Mouse (Mus musculus): ENCODE data around the gene Mvd. TPM values are rescaled to one million over a fixed set of nuclear protein-coding genes. Genes with fewer than 3 reads are reported as not detected.

Mvd gene
- polyA plus RNA-seq, 1 experiment from 2014 or later: 40.3 TPM

DNA sequence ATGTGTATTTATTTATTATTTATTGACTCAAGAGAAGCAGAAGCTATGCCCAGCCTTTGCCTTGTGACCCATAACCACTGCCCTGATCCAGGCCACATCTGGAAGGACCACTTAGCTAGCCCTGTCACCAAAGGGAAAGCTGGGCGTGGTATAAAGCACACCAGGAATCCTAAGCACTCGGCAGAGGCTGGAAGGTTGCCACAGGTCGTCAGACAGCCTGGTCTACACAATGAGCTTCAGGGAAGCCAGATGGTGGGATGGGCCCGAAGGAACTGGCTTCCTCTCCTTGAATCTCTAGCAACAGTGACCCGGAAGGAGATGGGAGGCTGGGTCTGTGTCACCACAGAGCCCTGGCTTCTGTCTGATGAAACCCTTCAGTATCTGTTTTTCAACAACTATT lies 19.6 kb downstream of the Mvd start:
- 40% methylated on average over 5 of the region's 5 CpGs for WGBS
- Histone ChIP-seq H3K9me3 (replicated peaks; ENCODE audit: control insufficient read depth, low read length) (no peaks in the 10 kb centered on the region), H3K9ac (ENCODE audit: low read length) (no peak overlapping the region), H3K4me2 (ENCODE audit: low read depth, low read length) (no peak overlapping the region), H3K4me1 (ENCODE audit: control insufficient read depth, insufficient read depth, low read length) (0 out of 2 replicates have a peak, but pooled peaks cover 4% of the 10 kb centered on the region), H3K27me3 (ENCODE audit: control insufficient read depth, insufficient read depth, low read length) (no peaks in the 10 kb centered on the region), H3K27ac (ENCODE audit: low read length) (no peak overlapping the region), H3K4me3 (replicated peaks; ENCODE audit: low read length) (no peak overlapping the region), H3K36me3 (ENCODE audit: control insufficient read depth, insufficient read depth, low read length) (no peaks in the 10 kb centered on the region)
- ATAC-seq (ENCODE audit: insufficient read depth, low FRiP score): no peak

DNA sequence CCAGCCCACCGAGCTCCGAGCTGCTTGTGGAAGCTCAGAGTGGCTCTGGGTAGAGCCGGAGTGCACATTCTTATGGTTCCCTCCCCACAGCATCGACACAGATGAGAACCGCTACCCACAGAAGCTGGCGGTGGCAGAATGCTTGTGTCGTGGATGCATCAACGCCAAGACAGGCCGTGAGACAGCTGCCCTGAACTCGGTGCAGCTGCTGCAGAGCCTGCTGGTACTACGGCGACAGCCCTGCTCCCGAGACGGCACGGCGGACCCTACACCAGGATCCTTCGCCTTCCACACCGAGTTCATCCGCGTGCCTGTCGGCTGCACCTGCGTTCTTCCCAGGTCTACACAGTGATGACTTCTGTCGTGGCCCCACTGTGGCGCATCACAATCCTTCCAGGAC lies 20.0 kb downstream of the Mvd start:
- no peaks in the 10 kb centered on the region for H3K36me3 ChIP-seq (ENCODE audit: control insufficient read depth, insufficient read depth, low read length)
- no peaks in the 10 kb centered on the region for H3K9me3 ChIP-seq (replicated peaks; ENCODE audit: control insufficient read depth, low read length)
- H3K4me2 ChIP-seq (ENCODE audit: low read depth, low read length): no peak overlapping the region

GRCm38 (mm10) chr8:122421376-122422070 lies 21.7 kb downstream of the Mvd start, which contains the start of gene Il17c:
TSS of gene Il17c (plus strand) at chr8:122422020.
- Histone ChIP-seq H3K9me3 (replicated peaks; ENCODE audit: control insufficient read depth, low read length) (no peaks in the 10 kb centered on the region), H3K4me3 (replicated peaks; ENCODE audit: low read length) (no peak within 1 kb of the TSS), H3K36me3 (ENCODE audit: control insufficient read depth, insufficient read depth, low read length) (no peaks in the 10 kb centered on the region), H3K4me1 (ENCODE audit: control insufficient read depth, insufficient read depth, low read length) (0 out of 2 replicates have a peak, but pooled peaks cover 4% of the 10 kb centered on the region), H3K4me2 (ENCODE audit: low read depth, low read length) (no peak within 1 kb of the TSS), H3K9ac (ENCODE audit: low read length) (no peak within 1 kb of the TSS), H3K27ac (ENCODE audit: low read length) (peak within 1 kb of the TSS; percentile 34; the same call in 1 of the 2 replicates), H3K27me3 (ENCODE audit: control insufficient read depth, insufficient read depth, low read length) (no peaks in the 10 kb centered on the region)
- WGBS: 60% methylated on average over 14 of the region's 14 CpGs
- peak; percentile 82 for ATAC-seq (ENCODE audit: insufficient read depth, low FRiP score)

More for the DNA sequence above, 20.0 kb downstream of the Mvd start:
- H3K27me3 ChIP-seq (ENCODE audit: control insufficient read depth, insufficient read depth, low read length): no peaks in the 10 kb centered on the region
- no peak overlapping the region for H3K4me3 ChIP-seq (replicated peaks; ENCODE audit: low read length)
- whole genome bisulfite sequencing: 85% methylated on average over 24 of the region's 24 CpGs
- ATAC-seq (ENCODE audit: insufficient read depth, low FRiP score): no peak
- no peak overlapping the region for H3K27ac ChIP-seq (ENCODE audit: low read length)
- H3K4me1 ChIP-seq (ENCODE audit: control insufficient read depth, insufficient read depth, low read length): 0 out of 2 replicates have a peak, but pooled peaks cover 4% of the 10 kb centered on the region
- H3K9ac ChIP-seq (ENCODE audit: low read length): no peak overlapping the region

DNA sequence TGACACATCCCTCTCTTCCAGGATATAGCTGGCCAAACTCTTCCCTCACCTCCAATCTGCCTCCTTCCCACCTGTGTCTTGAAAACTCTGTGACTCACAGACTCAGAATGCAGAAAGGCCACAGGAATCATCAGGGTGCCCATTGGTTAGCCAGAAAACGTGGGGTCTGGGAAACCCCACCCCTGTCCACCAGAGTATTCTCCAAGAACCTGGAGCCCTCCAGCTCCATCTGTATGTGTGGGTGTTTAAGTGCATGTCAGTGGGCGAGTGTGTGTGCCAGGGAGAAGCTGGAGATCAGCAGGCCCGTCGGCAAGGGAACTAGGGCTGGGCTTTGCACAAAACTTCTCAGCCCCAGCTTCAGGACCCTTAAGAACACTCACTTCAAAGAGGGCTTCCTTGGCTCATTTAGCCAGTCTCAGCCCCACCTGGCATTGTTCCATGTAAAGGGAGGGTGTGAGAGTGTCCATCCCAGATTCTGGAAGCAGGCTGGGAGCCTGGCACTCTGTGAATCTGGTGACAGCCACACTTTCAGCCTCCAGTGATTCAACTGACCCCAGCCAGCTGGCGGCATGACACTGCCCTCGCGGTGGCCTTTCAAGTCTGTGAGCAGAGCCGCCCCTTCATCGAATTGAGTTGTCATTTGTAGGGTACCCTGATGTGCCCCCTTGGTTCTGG lies 23.2 kb downstream of the Mvd start:
- 65% methylated on average over 9 of the region's 9 CpGs for WGBS
- no peak for ATAC-seq (ENCODE audit: insufficient read depth, low FRiP score)
- Histone ChIP-seq H3K36me3 (ENCODE audit: control insufficient read depth, insufficient read depth, low read length) (peaks cover 6% of the 10 kb centered on the region; the same call in 1 of the 2 replicates), H3K9ac (ENCODE audit: low read length) (no peak overlapping the region), H3K27me3 (ENCODE audit: control insufficient read depth, insufficient read depth, low read length) (no peaks in the 10 kb centered on the region), H3K27ac (ENCODE audit: low read length) (no peak overlapping the region), H3K4me2 (ENCODE audit: low read depth, low read length) (no peak overlapping the region), H3K4me1 (ENCODE audit: control insufficient read depth, insufficient read depth, low read length) (0 out of 2 replicates have a peak, but pooled peaks cover 4% of the 10 kb centered on the region), H3K4me3 (replicated peaks; ENCODE audit: low read length) (no peak overlapping the region), H3K9me3 (replicated peaks; ENCODE audit: control insufficient read depth, low read length) (no peaks in the 10 kb centered on the region)

DNA sequence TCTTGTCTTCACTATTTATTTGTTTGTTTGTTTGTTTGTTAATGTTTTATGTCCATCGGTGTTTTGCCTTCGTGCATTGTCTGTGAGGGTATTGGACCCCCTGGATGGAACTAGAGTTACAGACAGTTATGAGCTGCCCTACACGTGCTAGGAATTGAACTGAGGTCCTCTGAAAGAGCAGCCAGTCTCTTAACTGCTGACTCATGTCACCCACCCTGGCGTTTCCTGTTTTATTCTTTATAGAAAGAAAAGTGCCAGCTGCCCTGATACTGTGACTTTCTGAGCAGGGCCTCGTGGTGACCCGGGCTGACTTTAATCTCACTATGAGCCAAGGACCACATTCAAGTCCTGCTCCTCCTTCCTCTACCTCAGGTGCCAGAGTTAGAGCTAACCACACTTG lies 27.7 kb downstream of the Mvd start:
- Histone ChIP-seq H3K4me3 (replicated peaks; ENCODE audit: low read length) (no peak overlapping the region), H3K9ac (ENCODE audit: low read length) (no peak overlapping the region), H3K27me3 (ENCODE audit: control insufficient read depth, insufficient read depth, low read length) (no peaks in the 10 kb centered on the region), H3K36me3 (ENCODE audit: control insufficient read depth, insufficient read depth, low read length) (peaks cover 29% of the 10 kb centered on the region), H3K9me3 (replicated peaks; ENCODE audit: control insufficient read depth, low read length) (no peaks in the 10 kb centered on the region), H3K4me1 (ENCODE audit: control insufficient read depth, insufficient read depth, low read length) (no peaks in the 10 kb centered on the region), H3K27ac (ENCODE audit: low read length) (no peak overlapping the region), H3K4me2 (ENCODE audit: low read depth, low read length) (no peak overlapping the region)
- no peak for ATAC-seq (ENCODE audit: insufficient read depth, low FRiP score)
- WGBS: 82% methylated on average over 6 of the region's 6 CpGs

DNA sequence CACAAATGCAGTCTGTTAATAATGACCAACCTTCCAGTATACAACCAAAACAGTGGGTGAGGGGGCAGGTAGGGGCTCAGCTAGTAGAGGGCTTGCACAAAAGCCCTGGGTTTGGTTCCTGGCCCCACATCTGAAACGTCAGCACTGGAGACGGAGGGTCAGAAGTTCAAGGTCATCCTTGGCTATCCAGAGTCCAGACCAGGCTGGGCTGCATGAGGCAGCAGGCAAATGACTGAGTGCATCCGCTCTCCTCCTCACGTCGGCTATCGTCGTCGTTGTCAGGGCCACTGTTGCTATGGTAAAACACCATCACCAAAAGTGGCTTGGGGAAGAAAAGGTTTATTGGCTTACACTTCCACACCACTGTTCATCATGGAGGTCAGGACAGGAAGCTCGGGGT lies 28.9 kb downstream of the Mvd start:
- Histone ChIP-seq H3K36me3 (ENCODE audit: control insufficient read depth, insufficient read depth, low read length) (peaks cover 40% of the 10 kb centered on the region), H3K9me3 (replicated peaks; ENCODE audit: control insufficient read depth, low read length) (no peaks in the 10 kb centered on the region), H3K27me3 (ENCODE audit: control insufficient read depth, insufficient read depth, low read length) (no peaks in the 10 kb centered on the region), H3K27ac (ENCODE audit: low read length) (no peak overlapping the region), H3K4me2 (ENCODE audit: low read depth, low read length) (no peak overlapping the region), H3K4me1 (ENCODE audit: control insufficient read depth, insufficient read depth, low read length) (no peaks in the 10 kb centered on the region), H3K4me3 (replicated peaks; ENCODE audit: low read length) (no peak overlapping the region), H3K9ac (ENCODE audit: low read length) (no peak overlapping the region)
- no peak for ATAC-seq (ENCODE audit: insufficient read depth, low FRiP score)
- WGBS: 83% methylated on average over 9 of the region's 9 CpGs

DNA sequence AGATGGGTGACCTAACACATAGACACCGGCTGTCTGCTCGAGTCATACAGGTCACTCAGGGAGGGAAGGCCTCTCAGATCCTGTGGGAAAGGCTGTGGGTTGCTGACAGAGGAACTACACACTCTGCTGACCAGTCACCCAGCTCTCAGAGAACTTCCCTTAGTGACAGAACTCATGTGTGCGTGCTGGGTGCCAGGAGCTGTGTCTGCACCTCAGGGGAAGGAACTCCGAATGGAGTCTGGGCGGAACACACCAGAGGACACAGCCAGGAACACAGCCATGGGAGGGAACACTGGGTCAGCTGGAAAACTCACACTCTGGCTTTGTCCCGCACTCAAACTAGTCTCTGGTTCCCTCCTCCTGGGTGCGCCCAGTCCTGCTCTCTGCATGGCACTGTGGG lies 35.5 kb downstream of the Mvd start:
- H3K4me2 ChIP-seq (ENCODE audit: low read depth, low read length): no peak overlapping the region
- H3K4me1 ChIP-seq (ENCODE audit: control insufficient read depth, insufficient read depth, low read length): no peaks in the 10 kb centered on the region
- H3K27me3 ChIP-seq (ENCODE audit: control insufficient read depth, insufficient read depth, low read length): no peaks in the 10 kb centered on the region
- H3K9me3 ChIP-seq (replicated peaks; ENCODE audit: control insufficient read depth, low read length): no peaks in the 10 kb centered on the region
- no peak overlapping the region for H3K9ac ChIP-seq (ENCODE audit: low read length)
- no peak for ATAC-seq (ENCODE audit: insufficient read depth, low FRiP score)
- whole genome bisulfite sequencing: 90% methylated on average over 7 of the region's 7 CpGs
- H3K4me3 ChIP-seq (replicated peaks; ENCODE audit: low read length): no peak overlapping the region
- no peak overlapping the region for H3K27ac ChIP-seq (ENCODE audit: low read length)
- peaks cover 31% of the 10 kb centered on the region for H3K36me3 ChIP-seq (ENCODE audit: control insufficient read depth, insufficient read depth, low read length)

DNA sequence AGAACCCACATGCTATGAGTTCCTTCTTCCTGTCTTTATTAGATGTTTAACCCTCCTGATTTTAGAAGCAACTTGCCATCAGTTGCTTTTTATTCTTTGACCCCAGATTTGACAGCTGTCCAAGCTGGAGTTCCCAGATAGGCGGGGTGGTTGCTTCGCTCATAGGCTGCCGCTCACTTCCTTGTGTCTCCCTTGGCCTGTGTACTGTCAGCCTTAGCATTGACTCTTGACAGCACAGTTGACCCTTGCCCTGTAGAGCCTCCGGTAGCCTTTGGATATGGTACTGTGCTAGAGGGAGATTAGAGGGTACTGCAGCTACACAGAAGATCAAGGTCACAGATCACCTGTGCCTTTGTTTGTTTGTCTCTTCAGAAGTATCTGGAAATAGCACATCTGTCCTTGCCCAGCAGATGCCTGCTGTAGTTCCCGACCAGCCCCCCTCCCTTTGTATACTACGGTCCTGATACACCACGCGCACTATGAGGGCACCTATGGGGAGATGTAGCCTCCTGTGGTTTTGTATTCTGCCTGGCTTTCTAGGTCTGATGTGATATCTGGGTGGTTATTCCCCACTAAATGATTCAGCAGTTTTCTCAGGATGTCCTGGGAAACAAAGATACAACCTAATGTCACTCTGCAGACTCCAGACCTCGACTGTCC lies 37.9 kb downstream of the Mvd start:
- Histone ChIP-seq H3K4me2 (ENCODE audit: low read depth, low read length) (no peak overlapping the region), H3K9ac (ENCODE audit: low read length) (no peak overlapping the region), H3K4me3 (replicated peaks; ENCODE audit: low read length) (no peak overlapping the region), H3K4me1 (ENCODE audit: control insufficient read depth, insufficient read depth, low read length) (no peaks in the 10 kb centered on the region), H3K36me3 (ENCODE audit: control insufficient read depth, insufficient read depth, low read length) (peaks cover 38% of the 10 kb centered on the region), H3K27me3 (ENCODE audit: control insufficient read depth, insufficient read depth, low read length) (no peaks in the 10 kb centered on the region), H3K27ac (ENCODE audit: low read length) (no peak overlapping the region), H3K9me3 (replicated peaks; ENCODE audit: control insufficient read depth, low read length) (no peaks in the 10 kb centered on the region)
- 84% methylated on average over 9 of the region's 9 CpGs for WGBS
- no peak for ATAC-seq (ENCODE audit: insufficient read depth, low FRiP score)

DNA sequence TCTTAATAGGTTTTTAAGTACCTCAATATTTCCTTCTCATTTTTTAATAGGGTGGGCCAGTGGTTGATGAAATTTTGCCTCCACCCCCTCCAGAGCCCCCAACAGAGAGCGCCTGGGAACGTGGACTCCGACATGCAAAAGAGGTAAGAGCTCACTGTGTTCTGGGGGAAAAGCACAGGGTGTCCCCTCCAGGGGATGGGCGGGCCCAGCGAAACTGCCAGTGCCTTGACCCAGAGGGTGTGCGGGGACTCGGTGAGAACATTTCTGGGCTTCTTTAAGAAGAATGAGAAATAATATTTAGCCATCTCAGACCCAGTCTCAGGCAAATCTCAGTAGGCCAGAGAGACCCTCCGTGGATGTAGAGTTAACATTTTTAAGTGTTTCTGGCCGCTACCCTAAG lies 45.0 kb downstream of the Mvd start:
- peaks cover 34% of the 10 kb centered on the region for H3K36me3 ChIP-seq (ENCODE audit: control insufficient read depth, insufficient read depth, low read length)
- H3K9me3 ChIP-seq (replicated peaks; ENCODE audit: control insufficient read depth, low read length): no peaks in the 10 kb centered on the region
- H3K27ac ChIP-seq (ENCODE audit: low read length): no peak overlapping the region

More for the DNA sequence above, 45.0 kb downstream of the Mvd start:
- no peak overlapping the region for H3K9ac ChIP-seq (ENCODE audit: low read length)
- no peak for ATAC-seq (ENCODE audit: insufficient read depth, low FRiP score)
- H3K4me1 ChIP-seq (ENCODE audit: control insufficient read depth, insufficient read depth, low read length): no peaks in the 10 kb centered on the region
- H3K4me2 ChIP-seq (ENCODE audit: low read depth, low read length): no peak overlapping the region
- 92% methylated on average over 9 of the region's 9 CpGs for WGBS
- H3K27me3 ChIP-seq (ENCODE audit: control insufficient read depth, insufficient read depth, low read length): no peaks in the 10 kb centered on the region
- no peak overlapping the region for H3K4me3 ChIP-seq (replicated peaks; ENCODE audit: low read length)
